Mouse (Mus musculus) CD4-positive helper T cell, adult 2 months (primary cell): ENCODE measurements around the gene Acadvl.
A peak's percentile ranks its signal among the peaks of the same experiment; 100 is the strongest.
"Not testable (repeated sequence)": the region's sequence is repeated elsewhere in the genome, so short reads cannot be mapped to it uniquely, and the experiment has no call there.

ENCODE experiments used
- DNase-seq: peaks from one replicate; pipeline ENCODE4 v3.0.0-alpha.2; 2012; ENCODE audit warnings: low read depth, missing footprints, low spot score

Gene Acadvl

DNA sequence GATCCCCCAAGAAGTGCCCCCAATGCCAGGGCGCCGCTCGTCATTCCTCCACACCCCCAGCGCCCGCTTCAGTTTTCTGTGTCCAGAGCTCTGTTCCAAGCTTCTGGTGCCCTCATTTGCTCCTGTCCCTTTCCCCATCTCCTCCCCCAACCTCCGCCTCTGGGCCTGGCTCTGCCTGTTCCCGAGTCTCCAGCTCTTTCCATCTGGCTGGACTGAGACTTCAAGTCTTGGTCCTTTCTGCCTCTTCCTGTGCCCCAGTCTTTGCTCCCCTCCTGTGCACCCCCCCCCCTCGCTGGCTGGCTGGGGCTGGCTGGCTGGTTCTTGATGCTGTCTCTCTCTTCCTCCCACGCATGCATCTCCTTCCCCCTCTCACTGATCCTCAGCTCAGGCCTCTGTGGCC lies 12.2 kb upstream of the Acadvl start:
- peak; percentile 73 for DNase-seq

GRCm38 (mm10) chr11:70026689-70027088 lies 11.5 kb upstream of the Acadvl start:
- no peak for DNase-seq

- DNase-seq = no peak
Measured at GRCm38 (mm10) chr11:70024151-70024514, 8.9 kb upstream of the Acadvl start.

DNA sequence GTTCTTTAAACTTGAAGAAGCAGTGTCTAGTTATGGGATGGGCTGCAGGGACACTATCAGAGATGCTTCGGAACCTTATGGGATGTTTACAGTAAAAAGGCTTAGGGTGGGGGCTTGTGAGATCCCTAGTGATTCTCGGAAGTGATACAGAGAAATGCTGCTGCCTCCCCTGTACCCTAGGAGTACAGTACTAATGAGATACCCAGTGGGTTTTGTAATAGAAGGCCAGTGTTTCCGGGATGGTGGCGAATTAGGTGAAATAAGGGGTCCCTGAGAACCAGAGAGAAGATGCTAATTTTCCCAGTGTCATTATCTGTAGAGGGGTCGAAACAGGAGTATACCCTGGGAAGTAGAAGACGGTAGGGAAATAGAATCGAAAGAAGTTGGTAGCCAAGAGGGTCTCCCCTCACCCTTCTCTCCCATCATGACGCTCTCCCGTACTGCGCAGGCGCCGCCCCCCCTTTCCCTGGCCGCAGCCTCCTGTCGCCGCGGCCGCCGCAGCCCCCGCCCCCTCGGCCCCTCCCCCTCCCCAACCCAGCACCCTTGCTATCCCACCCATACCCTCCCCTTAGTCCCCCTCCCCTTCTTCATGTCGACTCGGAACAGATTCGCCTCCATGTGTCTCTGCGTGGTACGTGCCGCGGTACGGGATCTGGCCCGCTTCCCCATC lies 8.4 kb upstream of the Acadvl start:
- DNase-seq = no peak

DNA sequence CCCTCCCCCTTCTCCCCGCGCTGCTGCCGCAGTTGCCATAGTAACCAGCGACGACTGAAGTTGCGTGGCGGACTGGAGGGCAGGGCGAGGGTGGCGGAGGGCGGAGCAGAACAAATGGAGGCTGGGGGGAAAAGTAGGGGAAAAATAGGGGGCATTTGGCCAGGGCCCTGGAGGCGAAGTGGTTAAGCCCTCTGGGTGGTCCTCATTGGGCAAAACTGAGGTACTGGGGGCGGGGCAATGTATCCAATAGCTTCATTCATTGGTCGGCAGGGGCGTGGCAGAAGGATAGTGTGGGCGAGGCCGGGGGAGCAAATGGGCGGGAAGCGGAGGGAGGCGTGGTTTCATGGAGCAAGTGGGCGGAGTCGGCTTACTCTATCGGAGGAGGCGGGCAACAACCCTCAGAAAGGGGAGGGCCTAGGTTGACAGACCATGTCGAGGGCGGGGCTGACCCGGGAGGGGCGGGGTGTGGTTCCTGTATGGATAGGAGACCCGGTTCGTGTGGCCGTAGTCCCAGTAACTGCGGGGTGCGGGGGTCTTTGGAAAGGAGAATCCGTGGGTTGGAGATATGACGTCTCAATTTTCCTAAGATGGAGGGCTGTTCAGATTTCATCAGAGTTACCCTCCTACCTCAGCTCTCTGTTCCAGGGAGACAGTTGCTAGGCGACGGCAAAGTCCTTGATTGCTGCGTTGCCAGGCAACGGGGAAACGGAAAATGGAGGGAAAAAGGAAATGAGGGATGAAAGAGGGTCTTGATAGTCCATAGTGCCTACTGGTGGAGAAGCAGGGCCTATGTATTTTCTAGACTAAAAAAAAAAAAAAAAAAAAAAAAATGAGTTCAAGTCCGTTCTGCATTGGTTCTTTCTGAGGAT lies 6.3 kb upstream of the Acadvl start:
- DNase-seq = peak; percentile 94

GRCm38 (mm10) chr11:70020731-70021263 lies 5.6 kb upstream of the Acadvl start:
- DNase-seq = peak; percentile 82

- peak; percentile 52 for DNase-seq
Measured at GRCm38 (mm10) chr11:70020022-70020631, 4.9 kb upstream of the Acadvl start.

GRCm38 (mm10) chr11:70019495-70020021 lies 4.3 kb upstream of the Acadvl start:
- DNase-seq = no peak

- peak; percentile 63 for DNase-seq
Measured at GRCm38 (mm10) chr11:70018131-70018990, 3.1 kb upstream of the Acadvl start.

- DNase-seq = no peak
Measured at GRCm38 (mm10) chr11:70017199-70017767, 2.1 kb upstream of the Acadvl start.

DNA sequence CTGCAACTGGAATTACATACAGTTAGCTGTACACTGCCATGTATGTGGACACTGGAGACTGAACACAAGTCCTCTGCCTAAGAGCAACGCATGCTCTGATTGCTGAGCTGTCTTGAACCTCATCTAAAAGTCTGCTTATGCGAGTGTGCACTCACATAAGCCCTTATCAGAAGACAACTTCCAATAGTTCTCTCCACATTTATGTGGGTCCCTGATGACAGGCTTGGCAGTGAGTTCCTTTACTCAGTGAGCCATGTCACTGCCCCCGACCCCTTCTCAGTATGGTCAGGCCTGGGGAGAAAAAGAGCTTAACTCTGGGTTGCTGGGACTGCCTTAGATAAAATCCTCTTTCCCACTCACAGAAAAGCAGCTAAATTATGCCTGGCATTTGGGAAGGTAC lies 1.5 kb upstream of the Acadvl start, which contains the start of gene Dlg4:
Gene Dlg4, plus strand, starts transcription at position 274 of the 400 bp plus-strand sequence.
- DNase-seq = no peak

DNA sequence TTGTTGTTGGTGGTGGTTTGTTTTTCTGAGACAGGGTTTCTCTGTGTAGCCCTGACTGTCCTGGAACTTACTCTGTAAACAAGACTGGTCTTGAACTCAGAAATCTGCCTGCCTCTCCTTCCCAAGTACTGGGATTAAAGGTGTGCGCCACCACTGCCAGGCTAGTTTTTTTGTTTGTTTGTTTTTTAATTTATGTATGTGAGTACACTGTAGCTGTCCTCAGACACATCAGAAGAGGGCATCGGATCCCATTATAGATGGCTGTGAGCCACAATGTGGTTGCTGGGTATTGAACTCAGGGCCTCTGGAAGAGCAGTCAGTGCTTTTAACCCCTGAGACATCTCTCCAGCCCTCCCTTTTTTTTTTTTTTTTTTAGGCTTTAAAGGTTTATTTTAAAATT lies 966 bp upstream of the Acadvl start:
- DNase-seq = not testable (repeated sequence)

DNA sequence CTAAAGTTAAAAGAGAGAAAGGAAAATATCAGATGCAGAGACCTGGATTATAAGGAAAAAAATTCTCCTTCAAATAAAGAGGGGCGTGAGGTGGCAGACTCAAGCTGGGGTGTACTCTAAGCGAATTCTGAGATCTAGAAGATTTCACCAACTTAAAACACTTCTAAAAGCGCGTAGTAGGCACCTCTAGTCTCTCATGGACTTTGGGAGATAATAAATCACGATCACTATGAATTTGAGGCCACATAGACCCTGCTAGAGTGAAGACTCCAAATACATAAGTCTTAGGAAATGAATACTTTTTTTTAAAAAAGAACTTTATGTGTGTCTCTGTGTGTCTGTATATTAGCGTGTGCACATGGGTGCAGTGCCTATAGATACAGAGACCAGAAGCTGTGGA lies 466 bp upstream of the Acadvl start:
- no peak for DNase-seq

- DNase-seq = no peak
Measured at GRCm38 (mm10) chr11:70014051-70014450, 1.2 kb downstream of the Acadvl start.

DNA sequence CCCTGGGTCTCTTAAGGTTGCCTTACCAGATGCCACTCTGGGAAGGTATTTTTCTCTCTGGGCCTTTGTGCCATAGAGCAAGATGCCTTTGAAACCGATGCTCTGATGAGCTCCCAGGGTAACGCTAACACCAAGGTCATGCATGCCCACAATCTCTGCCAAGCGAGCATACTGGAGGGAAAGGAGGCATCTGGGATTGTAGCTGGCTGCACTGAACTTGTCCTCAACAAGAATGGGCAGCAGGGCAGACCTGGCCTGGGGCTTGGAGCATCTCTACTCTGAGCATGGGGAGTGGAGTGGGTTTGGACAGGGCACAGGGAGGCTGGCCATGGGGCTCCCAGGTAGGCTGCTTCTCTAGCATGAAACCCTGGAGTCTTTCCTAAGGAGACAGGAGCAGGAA lies 1.8 kb downstream of the Acadvl start:
- DNase-seq = no peak

DNA sequence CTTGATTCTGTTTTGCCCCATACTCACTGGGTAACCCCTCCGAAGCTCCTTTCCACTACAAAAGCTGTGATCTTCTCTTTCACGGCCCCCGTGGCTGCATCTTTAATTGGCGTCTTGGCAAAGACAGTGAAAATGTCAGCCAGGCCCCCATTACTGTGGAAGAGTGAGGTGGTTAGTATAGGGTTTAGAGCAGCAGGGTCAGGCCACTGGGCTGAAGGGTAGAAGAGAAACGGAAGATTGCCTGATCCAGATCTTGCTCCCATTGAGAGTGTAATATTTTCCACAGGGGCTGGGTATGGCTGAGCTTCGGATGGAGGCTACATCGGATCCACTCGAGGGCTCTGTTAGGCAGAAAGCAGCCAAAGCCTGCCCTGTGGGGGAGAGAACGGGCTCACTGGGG lies 2.3 kb downstream of the Acadvl start:
- DNase-seq = no peak

- DNase-seq = no peak
Measured at GRCm38 (mm10) chr11:70010961-70011360, 4.2 kb downstream of the Acadvl start.

DNA sequence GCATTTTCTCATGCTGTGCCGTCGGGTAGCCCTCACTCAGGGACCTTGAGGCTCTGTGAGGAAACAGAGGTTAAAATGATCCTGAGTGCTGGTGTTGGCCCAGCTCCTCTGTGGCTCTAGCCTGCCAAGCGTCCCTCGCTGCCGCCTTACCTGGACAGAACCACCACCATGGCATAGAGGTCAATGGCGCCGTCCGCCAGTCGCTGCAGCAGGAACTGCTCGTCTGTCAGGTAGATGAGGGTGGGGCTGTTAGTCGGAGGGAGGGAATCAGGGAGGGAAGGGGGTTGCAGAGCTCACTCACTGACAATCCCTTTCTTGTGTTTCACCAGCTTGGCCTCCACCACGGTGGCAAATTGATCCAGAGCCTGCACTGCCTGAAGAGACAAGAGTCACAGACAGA lies 4.7 kb downstream of the Acadvl start:
- no peak for DNase-seq

- DNase-seq = no peak
Measured at GRCm38 (mm10) chr11:70010033-70010432, 5.2 kb downstream of the Acadvl start.

DNA sequence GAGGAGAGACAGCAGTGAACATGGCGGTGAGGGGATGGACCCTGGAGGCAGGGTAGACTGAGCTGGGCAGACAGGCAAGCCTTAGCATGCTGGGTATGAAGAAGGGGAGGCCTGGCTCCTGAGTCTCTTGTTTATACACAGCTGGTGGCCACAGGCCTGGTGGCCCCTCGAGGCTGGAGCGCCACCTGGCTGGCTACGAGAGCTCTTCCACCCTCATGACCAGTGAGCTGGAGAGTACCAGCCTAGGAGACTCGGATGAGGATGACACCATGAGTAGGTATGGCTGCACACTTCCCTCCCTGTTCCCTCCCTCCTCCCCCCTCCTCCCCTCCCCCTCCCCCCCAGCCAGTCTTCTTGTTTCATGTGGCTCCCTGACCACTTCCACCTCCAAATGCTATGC lies 9.7 kb downstream of the Acadvl start:
- DNase-seq = peak; percentile 64

DNA sequence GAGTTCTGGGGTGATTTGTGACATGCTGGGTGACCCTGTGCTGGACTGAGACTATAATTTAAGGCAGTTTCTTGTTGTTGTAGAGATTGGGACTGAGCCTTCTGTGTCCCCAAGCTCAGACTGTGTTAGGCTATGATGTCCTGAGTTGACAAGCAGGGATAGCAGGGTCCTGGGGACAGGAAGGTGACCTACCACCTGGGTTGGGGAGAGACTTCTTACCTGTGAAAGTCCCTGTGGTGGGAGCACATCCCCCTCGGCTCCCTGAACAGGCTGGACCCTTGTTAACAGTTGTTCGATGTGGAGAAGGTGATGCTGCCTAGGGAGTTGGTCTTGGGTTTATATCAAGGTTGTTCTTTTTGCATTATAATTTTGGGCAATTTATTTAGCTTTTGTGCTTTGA lies 12.7 kb downstream of the Acadvl start:
- no peak for DNase-seq
